Mouse (Mus musculus): ENCODE data around the gene Parvb. TPM values are rescaled to one million over a fixed set of nuclear protein-coding genes. Genes with fewer than 3 reads are reported as not detected.

Parvb gene
- polyA plus RNA-seq, 1 experiment from 2014 or later = 15.5 TPM

GRCm38 (mm10) chr15:84210461-84210860 is 21.4 kb upstream of the Parvb start:
- H3K4me1 ChIP-seq = peaks cover 41% of the 10 kb centered on the region
- peaks cover 85% of the 10 kb centered on the region for H3K36me3 ChIP-seq
- no peaks in the 10 kb centered on the region for H3K9me3 ChIP-seq
- H3K27me3 ChIP-seq (replicated peaks) = no peaks in the 10 kb centered on the region
- H3K27ac ChIP-seq (replicated peaks) = peak overlapping the region; percentile 76
- H3K9ac ChIP-seq = no peak overlapping the region
- 89% methylated on average over 13 of the region's 13 CpGs for WGBS
- no peak for ATAC-seq (ENCODE audit: extremely low read depth, insufficient number of reproducible peaks, low FRiP score, low TSS enrichment)
- H3K4me3 ChIP-seq = no peak overlapping the region
- H3K4me2 ChIP-seq = no peak overlapping the region

DNA sequence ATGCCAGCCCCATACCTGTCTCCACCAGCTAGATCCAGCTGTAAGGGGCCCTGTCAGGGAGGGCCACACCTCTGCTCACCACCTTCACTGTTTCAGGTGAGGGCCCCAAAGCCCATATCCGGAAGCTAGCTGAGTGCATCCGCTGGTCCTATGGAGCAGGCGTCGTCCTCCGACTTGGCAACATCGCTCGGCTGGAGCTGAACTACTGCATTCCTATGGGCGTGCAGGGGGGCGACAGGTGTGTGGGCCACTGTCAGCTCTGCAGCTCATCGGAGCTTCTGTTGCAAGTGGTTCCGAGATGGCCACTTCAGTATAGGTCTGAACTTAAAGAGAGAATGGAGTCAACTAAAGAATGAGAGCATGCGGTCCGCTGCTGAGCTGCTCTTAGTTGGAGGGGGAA is 20.9 kb upstream of the Parvb start:
- Histone ChIP-seq H3K4me3 (no peak overlapping the region), H3K4me2 (no peak overlapping the region), H3K9me3 (no peaks in the 10 kb centered on the region), H3K36me3 (peaks cover 81% of the 10 kb centered on the region), H3K9ac (no peak overlapping the region), H3K4me1 (peaks cover 46% of the 10 kb centered on the region), H3K27me3 (replicated peaks) (no peaks in the 10 kb centered on the region), H3K27ac (replicated peaks) (no peak overlapping the region)
- no peak for ATAC-seq (ENCODE audit: extremely low read depth, insufficient number of reproducible peaks, low FRiP score, low TSS enrichment)
- 87% methylated on average over 13 of the region's 13 CpGs for WGBS

- no peak overlapping the region for H3K4me2 ChIP-seq
- ATAC-seq (ENCODE audit: extremely low read depth, insufficient number of reproducible peaks, low FRiP score, low TSS enrichment) = no peak
- H3K9me3 ChIP-seq = no peaks in the 10 kb centered on the region
- no peak overlapping the region for H3K27ac ChIP-seq (replicated peaks)
- H3K9ac ChIP-seq = no peak overlapping the region
- H3K4me1 ChIP-seq = peaks cover 52% of the 10 kb centered on the region
- WGBS = 77% methylated on average over 4 of the region's 4 CpGs
- no peak overlapping the region for H3K4me3 ChIP-seq
- H3K36me3 ChIP-seq = peaks cover 74% of the 10 kb centered on the region
- no peaks in the 10 kb centered on the region for H3K27me3 ChIP-seq (replicated peaks)
Measured at GRCm38 (mm10) chr15:84211564-84211963, 20.3 kb upstream of the Parvb start.

- peaks cover 68% of the 10 kb centered on the region for H3K36me3 ChIP-seq
- H3K4me1 ChIP-seq = peaks cover 56% of the 10 kb centered on the region
- H3K9me3 ChIP-seq = no peaks in the 10 kb centered on the region
- H3K9ac ChIP-seq = no peak overlapping the region
- WGBS = 50% methylated on average over 6 of the region's 6 CpGs
- no peak overlapping the region for H3K4me3 ChIP-seq
- peak overlapping the region; percentile 20; the same call in 1 of the 2 replicates for H3K27ac ChIP-seq (replicated peaks)
- H3K27me3 ChIP-seq (replicated peaks) = no peaks in the 10 kb centered on the region
- no peak for ATAC-seq (ENCODE audit: extremely low read depth, insufficient number of reproducible peaks, low FRiP score, low TSS enrichment)
- no peak overlapping the region for H3K4me2 ChIP-seq
Measured at GRCm38 (mm10) chr15:84212031-84212755, 19.6 kb upstream of the Parvb start.

GRCm38 (mm10) chr15:84212756-84213105 is 19.1 kb upstream of the Parvb start:
- H3K27ac ChIP-seq (replicated peaks) = peak overlapping the region; percentile 20; the same call in 1 of the 2 replicates
- H3K9ac ChIP-seq = no peak overlapping the region
- peaks cover 58% of the 10 kb centered on the region for H3K4me1 ChIP-seq
- H3K27me3 ChIP-seq (replicated peaks) = no peaks in the 10 kb centered on the region
- peaks cover 63% of the 10 kb centered on the region for H3K36me3 ChIP-seq
- 70% methylated on average over 2 of the region's 2 CpGs for WGBS
- H3K4me2 ChIP-seq = no peak overlapping the region
- H3K9me3 ChIP-seq = no peaks in the 10 kb centered on the region
- ATAC-seq (ENCODE audit: extremely low read depth, insufficient number of reproducible peaks, low FRiP score, low TSS enrichment) = no peak
- H3K4me3 ChIP-seq = no peak overlapping the region

DNA sequence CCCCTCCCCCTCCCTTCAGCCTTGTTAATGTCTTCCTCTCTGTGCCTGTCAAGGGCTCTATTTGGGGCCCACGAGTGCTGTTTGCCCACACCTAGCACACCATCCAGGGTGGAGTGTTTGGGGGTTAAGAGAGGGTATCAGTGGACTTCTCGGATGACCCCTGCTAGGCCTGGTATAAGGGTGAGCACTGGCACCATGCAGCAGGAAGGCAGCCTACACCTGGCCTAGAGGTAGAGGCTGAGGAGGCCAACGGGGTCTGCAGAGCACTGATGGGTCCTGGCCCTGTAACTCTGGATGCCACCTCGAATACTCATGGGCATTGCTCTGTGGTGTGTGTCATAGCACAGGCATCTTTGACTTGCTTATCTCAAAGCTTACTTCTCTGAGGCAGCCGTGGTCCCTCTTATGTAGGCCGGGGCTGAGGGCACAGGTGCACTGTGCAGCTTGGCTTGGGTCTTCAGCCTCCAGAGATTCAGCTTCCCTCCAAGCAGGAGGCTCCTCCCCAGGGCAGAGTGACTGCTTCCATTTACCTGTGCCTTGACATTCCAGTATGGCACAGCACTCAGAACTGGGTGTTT is 18.6 kb upstream of the Parvb start:
- ATAC-seq (ENCODE audit: extremely low read depth, insufficient number of reproducible peaks, low FRiP score, low TSS enrichment) = no peak
- no peak overlapping the region for H3K9ac ChIP-seq
- WGBS = 72% methylated on average over 6 of the region's 6 CpGs
- no peaks in the 10 kb centered on the region for H3K9me3 ChIP-seq
- peaks cover 59% of the 10 kb centered on the region for H3K36me3 ChIP-seq
- no peaks in the 10 kb centered on the region for H3K27me3 ChIP-seq (replicated peaks)
- peaks cover 63% of the 10 kb centered on the region for H3K4me1 ChIP-seq
- H3K27ac ChIP-seq (replicated peaks) = 0 out of 2 replicates have a peak overlapping the region, but pooled peaks have one; percentile 20
- H3K4me3 ChIP-seq = no peak overlapping the region
- no peak overlapping the region for H3K4me2 ChIP-seq

DNA sequence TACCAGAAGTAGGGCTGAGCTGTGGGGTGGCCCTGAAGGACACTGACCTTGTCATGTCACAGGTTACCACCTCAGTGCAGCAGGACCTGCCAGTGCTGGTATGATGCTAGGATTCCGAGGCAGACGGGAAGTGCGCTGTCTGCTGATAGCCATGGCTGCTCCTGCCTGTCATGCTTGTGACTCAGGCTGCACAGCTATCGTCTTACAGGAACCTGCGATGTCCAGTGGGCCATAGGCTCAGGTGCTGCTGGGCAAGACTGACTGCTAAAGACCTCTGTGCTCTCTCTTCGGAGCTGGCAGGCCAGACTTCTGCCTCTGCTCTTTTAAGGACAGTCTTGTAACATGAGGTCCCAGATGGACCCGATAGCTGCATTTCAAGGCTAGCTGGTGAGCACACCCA is 17.4 kb upstream of the Parvb start:
- Histone ChIP-seq H3K36me3 (peaks cover 48% of the 10 kb centered on the region), H3K27ac (replicated peaks) (no peak overlapping the region), H3K9me3 (no peaks in the 10 kb centered on the region), H3K4me2 (no peak overlapping the region), H3K4me3 (no peak overlapping the region), H3K4me1 (peaks cover 68% of the 10 kb centered on the region), H3K27me3 (replicated peaks) (no peaks in the 10 kb centered on the region), H3K9ac (no peak overlapping the region)
- WGBS = 71% methylated on average over 7 of the region's 7 CpGs
- ATAC-seq (ENCODE audit: extremely low read depth, insufficient number of reproducible peaks, low FRiP score, low TSS enrichment) = no peak

GRCm38 (mm10) chr15:84215273-84215672 is 16.6 kb upstream of the Parvb start:
- no peaks in the 10 kb centered on the region for H3K27me3 ChIP-seq (replicated peaks)
- no peak overlapping the region for H3K9ac ChIP-seq
- H3K4me2 ChIP-seq = no peak overlapping the region
- no peaks in the 10 kb centered on the region for H3K9me3 ChIP-seq
- H3K36me3 ChIP-seq = peaks cover 40% of the 10 kb centered on the region
- peaks cover 66% of the 10 kb centered on the region for H3K4me1 ChIP-seq
- H3K4me3 ChIP-seq = no peak overlapping the region
- ATAC-seq (ENCODE audit: extremely low read depth, insufficient number of reproducible peaks, low FRiP score, low TSS enrichment) = no peak
- H3K27ac ChIP-seq (replicated peaks) = no peak overlapping the region
- 77% methylated on average over 2 of the region's 2 CpGs for WGBS

- H3K9me3 ChIP-seq = no peaks in the 10 kb centered on the region
- no peak overlapping the region for H3K4me2 ChIP-seq
- peaks cover 62% of the 10 kb centered on the region for H3K4me1 ChIP-seq
- H3K9ac ChIP-seq = no peak overlapping the region
- H3K4me3 ChIP-seq = no peak overlapping the region
- H3K27ac ChIP-seq (replicated peaks) = 0 out of 2 replicates have a peak overlapping the region, but pooled peaks have one; percentile 33
- H3K36me3 ChIP-seq = peaks cover 32% of the 10 kb centered on the region
- no peaks in the 10 kb centered on the region for H3K27me3 ChIP-seq (replicated peaks)
- ATAC-seq (ENCODE audit: extremely low read depth, insufficient number of reproducible peaks, low FRiP score, low TSS enrichment) = no peak
Measured at GRCm38 (mm10) chr15:84216026-84216425, 15.8 kb upstream of the Parvb start.

DNA sequence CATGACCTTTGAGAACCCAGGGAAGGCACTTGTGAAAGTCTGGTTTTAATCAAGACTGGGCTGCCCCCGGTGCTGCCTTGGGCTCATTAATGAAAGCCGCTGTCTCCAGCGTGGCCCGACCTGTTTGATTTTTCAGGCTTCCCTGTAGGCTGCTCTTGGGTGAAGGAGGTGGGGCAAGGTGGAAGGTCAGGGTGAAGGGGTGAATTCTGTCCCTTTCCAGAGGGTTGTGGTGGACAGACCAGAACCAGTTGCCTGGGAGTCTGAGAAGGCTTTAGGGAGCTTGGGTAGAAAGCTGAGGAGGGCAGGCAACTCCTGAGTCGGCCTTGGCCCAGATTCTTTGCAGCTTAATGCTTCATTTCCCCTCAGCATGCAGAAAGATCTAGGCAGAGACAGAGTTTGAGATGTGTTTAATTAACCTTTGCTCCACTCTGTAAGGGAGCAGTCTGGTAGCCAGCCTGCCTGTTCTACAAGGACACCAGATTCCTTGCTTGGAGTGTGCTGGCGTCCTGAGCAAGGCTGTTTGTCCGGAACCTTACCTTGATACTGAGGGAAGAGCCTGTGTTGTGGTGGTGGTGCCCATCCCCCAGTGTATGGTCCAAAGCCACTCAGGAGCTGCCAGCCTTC is 15.3 kb upstream of the Parvb start:
- Histone ChIP-seq H3K27ac (replicated peaks) (peak overlapping the region; percentile 33; the same call in 1 of the 2 replicates), H3K9ac (no peak overlapping the region)

GRCm38 (mm10) chr15:84217969-84218782 is 13.7 kb upstream of the Parvb start:
- peak overlapping the region; percentile 79 for H3K27ac ChIP-seq (replicated peaks)
- peak overlapping the region; percentile 2; the same call in 1 of the 2 replicates for H3K4me2 ChIP-seq
- peaks cover 22% of the 10 kb centered on the region for H3K36me3 ChIP-seq
- peaks cover 61% of the 10 kb centered on the region for H3K4me1 ChIP-seq
- 40% methylated on average over 23 of the region's 23 CpGs for WGBS
- H3K27me3 ChIP-seq (replicated peaks) = no peaks in the 10 kb centered on the region
- H3K9me3 ChIP-seq = no peaks in the 10 kb centered on the region
- peak overlapping the region; percentile 24 for H3K9ac ChIP-seq
- H3K4me3 ChIP-seq = no peak overlapping the region
- no peak for ATAC-seq (ENCODE audit: extremely low read depth, insufficient number of reproducible peaks, low FRiP score, low TSS enrichment)

More for the DNA sequence above, 15.3 kb upstream of the Parvb start:
- Histone ChIP-seq H3K9me3 (no peaks in the 10 kb centered on the region), H3K27me3 (replicated peaks) (no peaks in the 10 kb centered on the region), H3K36me3 (peaks cover 27% of the 10 kb centered on the region), H3K4me3 (no peak overlapping the region), H3K4me2 (no peak overlapping the region), H3K4me1 (peaks cover 63% of the 10 kb centered on the region)
- WGBS = 26% methylated on average over 7 of the region's 7 CpGs
- no peak for ATAC-seq (ENCODE audit: extremely low read depth, insufficient number of reproducible peaks, low FRiP score, low TSS enrichment)

Data from heart, embryonic 13.5 days (tissue).